ENCODE assay signal across 22 mouse cellular contexts in the genomic region with DNA sequence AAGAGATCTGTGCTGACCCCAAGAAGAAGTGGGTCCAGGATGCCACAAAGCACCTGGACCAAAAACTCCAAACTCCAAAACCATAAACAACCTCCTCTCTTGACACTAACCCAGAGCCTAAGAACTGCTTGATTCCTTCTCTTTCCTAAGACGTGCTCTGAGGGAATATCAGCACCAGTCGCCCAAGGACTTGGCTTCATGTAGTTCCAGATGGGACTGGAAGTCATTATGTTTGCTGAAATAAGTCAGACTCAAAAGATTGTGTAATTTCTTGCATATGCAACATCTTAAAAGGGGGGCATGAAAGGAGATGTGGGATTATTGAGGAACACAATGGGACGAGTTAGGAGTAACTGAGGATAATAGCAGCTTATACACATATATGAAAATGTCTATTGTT. TPM values are rescaled to one million over a fixed set of nuclear protein-coding genes. Genes with fewer than 3 reads are reported as not detected.
"Had no signal": no experiment of that assay in that cellular context is flagged by ENCODE, and none has a peak within 500 bp of the region (broad histone marks: within the 10 kb centered on the region; RNA-seq: fewer than 3 reads in every experiment).

No protein-coding gene starts in this region.

- H3K9ac ChIP-seq: limb, embryonic 15.5 days; liver, embryonic 12.5 days; lung, embryonic 14.5 days; midbrain, embryonic 15.5 days; neural tube, embryonic 12.5 days had no signal

- H3K4me3 ChIP-seq: limb, embryonic 15.5 days; liver, embryonic 12.5 days; megakaryocyte, embryonic 14.5 days; midbrain, embryonic 15.5 days; neural tube, embryonic 12.5 days had no signal

- H3K27ac ChIP-seq: kidney, postnatal 0 days; limb, embryonic 15.5 days; liver, embryonic 12.5 days; midbrain, embryonic 15.5 days; neural tube, embryonic 12.5 days had no signal

- ATAC-seq: liver, embryonic 12.5 days; midbrain, embryonic 15.5 days had no signal

- H3K4me2 ChIP-seq: limb, embryonic 15.5 days; liver, embryonic 12.5 days; lung, embryonic 14.5 days; midbrain, embryonic 11.5 days; midbrain, embryonic 15.5 days; neural tube, embryonic 12.5 days had no signal

- DNase-seq: kidney, postnatal 36 days; layer of hippocampus, adult 9-11 months; layer of hippocampus, postnatal 36 days; lung, embryonic 14.5 days; lung, postnatal 4 days; retina, postnatal 1 day; thymus, postnatal 4 days had no signal

- H3K9me3 ChIP-seq: limb, embryonic 15.5 days; liver, embryonic 12.5 days; megakaryocyte, embryonic 14.5 days; midbrain, embryonic 15.5 days; neural tube, embryonic 12.5 days had no signal

- H3K4me1 ChIP-seq: limb, embryonic 15.5 days; liver, embryonic 12.5 days; megakaryocyte, embryonic 14.5 days; midbrain, embryonic 15.5 days; neural tube, embryonic 12.5 days had no signal

- H3K36me3 ChIP-seq: limb, embryonic 15.5 days; liver, embryonic 12.5 days; midbrain, embryonic 15.5 days; neural tube, embryonic 12.5 days had no signal

- H3K27me3 ChIP-seq: limb, embryonic 15.5 days; liver, embryonic 12.5 days; megakaryocyte, embryonic 14.5 days; midbrain, embryonic 15.5 days; neural tube, embryonic 12.5 days had no signal

RNA-seq across cellular contexts. Expression of a gene that starts 4.6 kb away (rescaled TPM):
- total RNA-seq: layer of hippocampus, postnatal 36 days; monocyte, adult 5-6 weeks had no signal
- polyA plus RNA-seq: limb, embryonic 11.5 days; midbrain, embryonic 11.5 days; midbrain, embryonic 15.5 days had no signal

RNA-seq across cellular contexts. Expression of a gene that starts 16.7 kb away (rescaled TPM):
- total RNA-seq: layer of hippocampus, adult 18-20 months; layer of hippocampus, postnatal 36 days; left cerebral cortex, adult 8-10 months; left cerebral cortex, postnatal 25 days; monocyte, adult 5-6 weeks had no signal
- polyA plus RNA-seq: limb, embryonic 11.5 days had no signal

RNA-seq across cellular contexts. Expression of a gene that starts 23.9 kb away (rescaled TPM):
- total RNA-seq: layer of hippocampus, adult 18-20 months; layer of hippocampus, postnatal 36 days; left cerebral cortex, adult 8-10 months; left cerebral cortex, postnatal 25 days; monocyte, adult 5-6 weeks had no signal
- polyA plus RNA-seq: kidney, postnatal 0 days; limb, embryonic 11.5 days; limb, embryonic 15.5 days; liver, embryonic 12.5 days; liver, embryonic 16.5 days; lung, embryonic 14.5 days; midbrain, embryonic 11.5 days; midbrain, embryonic 15.5 days; neural tube, embryonic 12.5 days; small intestine, adult 2 months; stomach, embryonic 16.5 days had no signal

RNA-seq across cellular contexts. Expression of a gene that starts 26.9 kb away (rescaled TPM):
- total RNA-seq: layer of hippocampus, adult 18-20 months; left cerebral cortex, adult 8-10 months; left cerebral cortex, postnatal 25 days had no signal
- polyA plus RNA-seq: limb, embryonic 11.5 days had no signal

RNA-seq across cellular contexts. Expression of a gene that starts 39.4 kb away (rescaled TPM):
- total RNA-seq: left cerebral cortex, postnatal 25 days; monocyte, adult 5-6 weeks had no signal
